Mouse (Mus musculus): ENCODE data around the gene Cdkl3.
"Not testable (repeated sequence)": the region's sequence is repeated elsewhere in the genome, so short reads cannot be mapped to it uniquely, and the experiment has no call there.

The Cdkl3 gene

GRCm38 (mm10) chr11:52076742-52077352 is 72.8 kb downstream of the Cdkl3 start:
- no peak for DNase-seq (ENCODE audit: low spot score)

GRCm38 (mm10) chr11:52077939-52078338 is 73.9 kb downstream of the Cdkl3 start:
- DNase-seq (ENCODE audit: low spot score): peak; percentile 84

GRCm38 (mm10) chr11:52079978-52080377 is 76.0 kb downstream of the Cdkl3 start:
- DNase-seq (ENCODE audit: low spot score): peak; percentile 70

GRCm38 (mm10) chr11:52080656-52081055 is 76.6 kb downstream of the Cdkl3 start:
- no peak for DNase-seq (ENCODE audit: low spot score)

GRCm38 (mm10) chr11:52085857-52086203 is 81.8 kb downstream of the Cdkl3 start:
- DNase-seq (ENCODE audit: low spot score): no peak

GRCm38 (mm10) chr11:52086204-52086864 is 82.3 kb downstream of the Cdkl3 start:
- peak; percentile 58 for DNase-seq (ENCODE audit: low spot score)

GRCm38 (mm10) chr11:52089291-52089690 is 85.3 kb downstream of the Cdkl3 start:
- no peak for DNase-seq (ENCODE audit: low spot score)

GRCm38 (mm10) chr11:52091261-52091660 is 87.2 kb downstream of the Cdkl3 start:
- no peak for DNase-seq (ENCODE audit: low spot score)

- DNase-seq (ENCODE audit: low spot score): peak; percentile 84
Observed at GRCm38 (mm10) chr11:52094568-52094967, 90.5 kb downstream of the Cdkl3 start.

GRCm38 (mm10) chr11:52097016-52097415 is 93.0 kb downstream of the Cdkl3 start:
- DNase-seq (ENCODE audit: low spot score): no peak

GRCm38 (mm10) chr11:52097596-52097995 is 93.6 kb downstream of the Cdkl3 start:
- DNase-seq (ENCODE audit: low spot score): no peak

- peak; percentile 99 for DNase-seq (ENCODE audit: low spot score)
Observed at GRCm38 (mm10) chr11:52098398-52098946, 94.5 kb downstream of the Cdkl3 start, which contains the start of gene Ppp2ca. Gene Ppp2ca (plus strand): TSS chr11:52098681.

GRCm38 (mm10) chr11:52099031-52099761 is 95.2 kb downstream of the Cdkl3 start:
- DNase-seq (ENCODE audit: low spot score): peak; percentile 37

- peak; percentile 80 for DNase-seq (ENCODE audit: low spot score)
Observed at GRCm38 (mm10) chr11:52099771-52100219, 95.8 kb downstream of the Cdkl3 start.

- no peak for DNase-seq (ENCODE audit: low spot score)
Observed at GRCm38 (mm10) chr11:52102977-52103376, 99.0 kb downstream of the Cdkl3 start.

GRCm38 (mm10) chr11:52105503-52105902 is 101.5 kb downstream of the Cdkl3 start:
- peak; percentile 54 for DNase-seq (ENCODE audit: low spot score)

GRCm38 (mm10) chr11:52106037-52106436 is 102.0 kb downstream of the Cdkl3 start:
- no peak for DNase-seq (ENCODE audit: low spot score)

- DNase-seq (ENCODE audit: low spot score): no peak
Observed at GRCm38 (mm10) chr11:52106438-52106837, 102.4 kb downstream of the Cdkl3 start.

GRCm38 (mm10) chr11:52108796-52109195 is 104.8 kb downstream of the Cdkl3 start:
- DNase-seq (ENCODE audit: low spot score): no peak

- no peak for DNase-seq (ENCODE audit: low spot score)
Observed at GRCm38 (mm10) chr11:52109421-52109820, 105.4 kb downstream of the Cdkl3 start.

GRCm38 (mm10) chr11:52115479-52115878 is 111.5 kb downstream of the Cdkl3 start:
- DNase-seq (ENCODE audit: low spot score): no peak

- not testable (repeated sequence) for DNase-seq (ENCODE audit: low spot score)
Observed at GRCm38 (mm10) chr11:52116117-52116516, 112.1 kb downstream of the Cdkl3 start.

- no peak for DNase-seq (ENCODE audit: low spot score)
Observed at GRCm38 (mm10) chr11:52117156-52117555, 113.1 kb downstream of the Cdkl3 start.
